8 mouse cellular contexts compared by ENCODE assay signal in the genomic region with DNA sequence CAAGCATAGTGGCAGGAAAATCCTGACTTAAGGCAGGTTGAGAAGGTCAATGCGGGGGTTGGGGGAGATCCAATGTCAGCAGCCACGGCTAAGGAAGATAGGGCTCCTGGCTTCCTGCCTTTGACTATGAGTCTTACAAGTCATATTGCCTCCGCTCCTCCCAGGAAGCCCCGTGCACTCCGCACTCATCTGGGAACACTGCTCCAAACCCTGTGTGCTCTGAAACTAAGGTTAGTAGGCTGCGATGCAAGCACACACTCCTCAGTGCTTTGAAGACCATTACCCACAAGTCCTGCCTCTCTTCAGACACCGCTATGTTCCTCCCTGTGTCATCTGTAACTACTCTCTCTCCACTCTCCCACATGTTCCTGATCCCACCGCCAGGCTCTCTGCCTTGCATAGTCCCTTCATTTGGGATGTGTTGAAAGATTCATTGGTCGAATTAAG.
DNase-seq lines count a peak whose midpoint lies in the region; ATAC-seq and TF ChIP-seq lines count a peak whose summit lies in the region.

No protein-coding gene starts in this region.

- TF ChIP-seq CTCF in thymus, adult 2 months (IDR thresholded peaks at IDR 0.05; ENCODE audit: borderline replicate concordance, control insufficient read depth, extremely low read depth, insufficient read depth, low read length, poor library complexity) = no peak

- DNase-seq in adrenal gland, postnatal 10 days = peak; percentile 35
- DNase-seq in adrenal gland, adult 8-10 months = no peak
- no peak for DNase-seq in embryonic facial prominence, embryonic 14.5 days (ENCODE audit: low spot score)
- DNase-seq in intestine, embryonic 14.5 days (ENCODE audit: low spot score) = no peak
- DNase-seq in frontal cortex, postnatal 36 days (ENCODE audit: low spot score in 2 of 2) = no peak
- DNase-seq in B cell, adult 2 months = no peak
- DNase-seq in thymus, adult 2 months = no peak

- peaks cover 25% of the 10 kb centered on the region for H3K4me1 ChIP-seq in embryonic facial prominence, embryonic 14.5 days (ENCODE audit: control insufficient read depth, insufficient read depth, low read length)
- H3K4me1 ChIP-seq in intestine, embryonic 14.5 days (replicated peaks; ENCODE audit: control insufficient read depth, insufficient read depth, low read length) = peaks cover 29% of the 10 kb centered on the region
- H3K4me1 ChIP-seq in liver, embryonic 16.5 days (ENCODE audit: control insufficient read depth, low read depth, low read length) = peaks cover 9% of the 10 kb centered on the region
- H3K4me1 ChIP-seq in thymus, adult 2 months (replicated peaks; ENCODE audit: control insufficient read depth, insufficient read depth, low read length) = peaks cover 7% of the 10 kb centered on the region

- H3K9me3 ChIP-seq in embryonic facial prominence, embryonic 14.5 days (ENCODE audit: control insufficient read depth, low read length) = no peaks in the 10 kb centered on the region; the same call in 1 of the 2 replicates
- H3K9me3 ChIP-seq in intestine, embryonic 14.5 days (ENCODE audit: control insufficient read depth, low read length) = peaks cover 4% of the 10 kb centered on the region; the same call in 1 of the 2 replicates
- peaks cover 3% of the 10 kb centered on the region; the same call in 1 of the 2 replicates for H3K9me3 ChIP-seq in liver, embryonic 16.5 days (replicated peaks; ENCODE audit: control insufficient read depth, low read length)

- H3K9ac ChIP-seq in embryonic facial prominence, embryonic 14.5 days (ENCODE audit: low read depth, low read length) = peak overlapping the region; percentile 46; the same call in 1 of the 2 replicates
- peak overlapping the region; percentile 80 for H3K9ac ChIP-seq in intestine, embryonic 14.5 days (ENCODE audit: low read length)
- no peak overlapping the region for H3K9ac ChIP-seq in liver, embryonic 16.5 days (ENCODE audit: low read depth, low read length)

- H3K27me3 ChIP-seq in embryonic facial prominence, embryonic 14.5 days (replicated peaks; ENCODE audit: control insufficient read depth, insufficient read depth, low read length) = no peaks in the 10 kb centered on the region
- H3K27me3 ChIP-seq in intestine, embryonic 14.5 days (replicated peaks; ENCODE audit: control insufficient read depth, insufficient read depth, low read length) = no peaks in the 10 kb centered on the region
- peaks cover 38% of the 10 kb centered on the region for H3K27me3 ChIP-seq in liver, embryonic 16.5 days (ENCODE audit: control insufficient read depth, insufficient read depth, low read depth, low read length)
- H3K27me3 ChIP-seq in thymus, adult 2 months (ENCODE audit: control insufficient read depth, insufficient read depth, low read length) = no peaks in the 10 kb centered on the region; the same call in 1 of the 2 replicates

- 51% methylated on average over 9 of the region's 9 CpGs for WGBS in embryonic facial prominence, embryonic 14.5 days
- WGBS in intestine, embryonic 14.5 days = 50% methylated on average over 9 of the region's 9 CpGs
- WGBS in liver, embryonic 16.5 days (ENCODE audit: insufficient replicate concordance) = 45% methylated on average over 9 of the region's 9 CpGs
- WGBS in thymus, adult 2 months = 91% methylated on average over 9 of the region's 9 CpGs

- peak overlapping the region; percentile 56 for H3K4me3 ChIP-seq in embryonic facial prominence, embryonic 14.5 days (ENCODE audit: low read depth, low read length)
- H3K4me3 ChIP-seq in intestine, embryonic 14.5 days (ENCODE audit: low read depth, low read length) = peak overlapping the region; percentile 56
- no peak overlapping the region for H3K4me3 ChIP-seq in liver, embryonic 16.5 days (ENCODE audit: low read depth, low read length)
- no peak overlapping the region for H3K4me3 ChIP-seq in thymus, adult 2 months (ENCODE audit: control insufficient read depth, insufficient read depth, low read length)

- H3K27ac ChIP-seq in embryonic facial prominence, embryonic 14.5 days (replicated peaks; ENCODE audit: low read depth, low read length) = no peak overlapping the region; the same call in 1 of the 2 replicates
- H3K27ac ChIP-seq in intestine, embryonic 14.5 days (ENCODE audit: low read depth) = no peak overlapping the region
- H3K27ac ChIP-seq in liver, embryonic 16.5 days (ENCODE audit: low read length) = no peak overlapping the region
- H3K27ac ChIP-seq in thymus, adult 2 months (ENCODE audit: control insufficient read depth, insufficient read depth, low read length) = no peak overlapping the region

- no peak for ATAC-seq in embryonic facial prominence, embryonic 14.5 days (ENCODE audit: low read depth)
- no peak; the same call in 1 of the 2 replicates for ATAC-seq in intestine, embryonic 14.5 days (replicated peaks; ENCODE audit: low FRiP score, low TSS enrichment, low read depth)
- ATAC-seq in liver, embryonic 16.5 days (ENCODE audit: low read depth) = peak; percentile 25; the same call in 1 of the 2 replicates

- H3K4me2 ChIP-seq in embryonic facial prominence, embryonic 14.5 days (ENCODE audit: low read depth, low read length) = peak overlapping the region; percentile 70
- peak overlapping the region; percentile 68 for H3K4me2 ChIP-seq in intestine, embryonic 14.5 days (ENCODE audit: low read length)
- H3K4me2 ChIP-seq in liver, embryonic 16.5 days (ENCODE audit: low read depth, low read length) = peak overlapping the region; percentile 4; the same call in 1 of the 2 replicates

- TF ChIP-seq POLR2A in thymus, adult 2 months (IDR thresholded peaks at IDR 0.05; ENCODE audit: control insufficient read depth, extremely low read depth, insufficient read depth, low read length, poor library complexity) = no peak

- H3K36me3 ChIP-seq in embryonic facial prominence, embryonic 14.5 days (ENCODE audit: control insufficient read depth, insufficient read depth, low read length) = peaks cover 24% of the 10 kb centered on the region
- peaks cover 23% of the 10 kb centered on the region for H3K36me3 ChIP-seq in intestine, embryonic 14.5 days (ENCODE audit: control insufficient read depth, insufficient read depth, low read length)
- H3K36me3 ChIP-seq in liver, embryonic 16.5 days (ENCODE audit: control insufficient read depth, insufficient read depth) = no peaks in the 10 kb centered on the region
- H3K36me3 ChIP-seq in thymus, adult 2 months (ENCODE audit: control insufficient read depth, insufficient read depth, low read length) = no peaks in the 10 kb centered on the region

Comparison
In these comparisons a context has a peak if more than half of its experiments do, and no peak if none do; other contexts are left out.
1. H3K4me2 ChIP-seq: peak in every context shown above with its lines; median percentile 70 in embryonic facial prominence, embryonic 14.5 days; 68 in intestine, embryonic 14.5 days; 4 in liver, embryonic 16.5 days.
2. H3K4me3 ChIP-seq: peak in embryonic facial prominence, embryonic 14.5 days (single experiment) and intestine, embryonic 14.5 days (single experiment); none in liver, embryonic 16.5 days (single experiment) and thymus, adult 2 months (single experiment).